Mouse (Mus musculus) hindbrain, postnatal 0 days (tissue): ENCODE results near the gene Alkal2. TPM values are rescaled to one million over a fixed set of nuclear protein-coding genes. Genes with fewer than 3 reads are reported as not detected.

Experiments used
- ATAC-seq: fragments of 200-750 bp; cut with Nextera tagmentation; 2 replicates; pipeline ENCODE4 v1.8.0; 2017; ENCODE audit warnings: mild to moderate bottlenecking, moderate TSS enrichment, moderate library complexity
- DNase-seq: peaks from one replicate; pipeline ENCODE4 v3.0.0-alpha.2; 2015; ENCODE audit warnings: low spot score
- H3K27ac ChIP-seq: fragments of 300-500 bp; sonication (generic); 2 replicates; pipeline ENCODE4 v1.5.1; 2014; ENCODE audit warnings: mild to moderate bottlenecking
- H3K27me3 ChIP-seq: fragments of 300-500 bp; sonication (generic); 2 replicates; pipeline ENCODE4 v1.6.1; 2014; ENCODE audit warnings: low read length, mixed read lengths; ENCODE audit not compliant: insufficient read depth
- H3K36me3 ChIP-seq: fragments of 300-500 bp; sonication (generic); 2 replicates; pipeline ENCODE4 v1.6.1; 2014; ENCODE audit warnings: low read length, mixed read lengths; ENCODE audit not compliant: insufficient read depth
- H3K4me1 ChIP-seq: fragments of 300-500 bp; sonication (generic); 2 replicates; pipeline ENCODE4 v1.6.1; 2014; ENCODE audit warnings: antibody characterized with exemption, low read length, mixed read lengths; ENCODE audit not compliant: insufficient read depth
- H3K4me2 ChIP-seq: fragments of 300-500 bp; sonication (generic); 2 replicates; pipeline ENCODE4 v1.6.1; 2014; ENCODE audit warnings: low read depth, mild to moderate bottlenecking, low read length, moderate library complexity, mixed read lengths
- H3K4me3 ChIP-seq: fragments of 300-500 bp; sonication (generic); 2 replicates; pipeline ENCODE4 v1.5.1; 2014; ENCODE audit warnings: low read length
- H3K9ac ChIP-seq: fragments of 300-500 bp; sonication (generic); replicated peaks from 2 replicates; pipeline ENCODE4 v1.6.1; 2014; ENCODE audit warnings: mild to moderate bottlenecking, low read length, moderate library complexity, mixed read lengths
- H3K9me3 ChIP-seq: fragments of 300-500 bp; sonication (generic); 2 replicates; pipeline ENCODE4 v1.6.1; 2016; ENCODE audit warnings: low read length, mixed read lengths
- CTCF ChIP-seq: IDR thresholded peaks from 2 replicates; pipeline ENCODE4 v1.5.1; 2016; ENCODE audit warnings: antibody characterized with exemption, control low read depth, low read depth
- WGBS: fragments of 180-500 bp; shearing (Covaris S2); extraction: QIAGEN DNeasy Blood & Tissue Kit; methylation state at CpG from one replicate; pipeline ENCODE4 v1.1.7; 2014; 5-methylcytosine and 5-hydroxymethylcytosine counted together
- polyA plus RNA-seq: library from polyadenylated mRNA; unstranded; fragments of >200 nt; fragmentation: Nextera tagmentation; extraction: Ambion mirVana; gene quantifications from 2 replicates; pipeline ENCODE4 v1.2.1, GENCODE M21; 2015
- total RNA-seq: library from RNA; depleted of rRNA; stranded (reverse); fragments of >200 nt; gene quantifications from 2 replicates; pipeline ENCODE4 v1.2.3, GENCODE M21; 2014

Gene Alkal2
- total and polyA plus RNA-seq, 2 experiments from 2014 or later, result 0.31 to 0.85 TPM

DNA sequence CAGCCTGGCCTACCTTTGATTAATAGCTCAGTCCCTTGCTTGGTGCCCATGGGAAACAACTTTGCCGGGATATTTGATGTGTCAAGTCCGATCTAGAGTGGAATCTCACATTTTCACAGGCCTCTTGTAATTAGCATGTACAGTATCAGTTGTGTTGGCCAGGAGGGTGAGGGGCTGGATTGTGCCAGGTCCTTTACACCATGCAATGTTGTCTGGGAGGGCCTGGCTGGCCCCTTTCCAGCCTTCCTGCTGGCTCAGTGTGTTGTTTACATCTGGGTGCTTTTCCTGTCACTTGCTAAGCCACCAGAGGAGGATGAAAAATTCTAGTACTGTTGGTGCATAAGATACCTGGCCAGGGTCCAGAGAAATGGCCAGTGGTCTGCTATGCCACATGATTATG lies 19.8 kb upstream of the Alkal2 start:
- Histone ChIP-seq H3K4me2 (no peak overlapping the region), H3K9me3 (no peaks in the 10 kb centered on the region), H3K4me1 (peaks cover 5% of the 10 kb centered on the region; the same call in 1 of the 2 replicates), H3K27ac (no peak overlapping the region), H3K4me3 (no peak overlapping the region), H3K9ac (no peak overlapping the region), H3K27me3 (no peaks in the 10 kb centered on the region), H3K36me3 (no peaks in the 10 kb centered on the region)
- WGBS, result 43% methylated on average over 2 of the region's 2 CpGs
- TF ChIP-seq CTCF, result no peak
- DNase-seq (peak; percentile 66), ATAC-seq (peak; percentile 53)

DNA sequence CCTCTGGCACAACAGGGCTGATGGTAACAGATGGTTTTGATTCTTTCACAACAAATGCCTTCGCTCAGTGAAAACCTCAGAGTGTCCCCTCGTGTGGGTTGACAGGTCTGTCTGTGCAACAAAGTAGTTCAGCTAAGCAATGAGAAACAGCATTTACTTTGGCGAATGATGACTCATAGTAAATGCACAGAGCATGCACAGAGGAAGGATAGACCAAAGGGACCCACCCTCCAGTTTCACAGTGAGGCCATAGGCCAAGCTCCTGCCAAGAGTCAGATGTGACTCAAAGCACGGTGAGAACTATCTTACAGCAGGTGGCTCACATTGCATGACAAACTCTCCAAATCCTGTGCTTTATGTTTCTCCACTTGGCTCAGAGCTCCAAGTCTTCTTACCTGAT lies 18.3 kb upstream of the Alkal2 start:
- no peaks in the 10 kb centered on the region for H3K27me3 ChIP-seq
- 76% methylated on average over 4 of the region's 4 CpGs for WGBS
- H3K27ac ChIP-seq, result no peak overlapping the region
- ATAC-seq (no peak), DNase-seq (no peak)
- H3K9me3 ChIP-seq, result no peaks in the 10 kb centered on the region
- peaks cover 5% of the 10 kb centered on the region; the same call in 1 of the 2 replicates for H3K4me1 ChIP-seq
- no peak overlapping the region for H3K4me3 ChIP-seq
- H3K36me3 ChIP-seq, result no peaks in the 10 kb centered on the region
- TF ChIP-seq CTCF, result no peak
- no peak overlapping the region for H3K9ac ChIP-seq
- no peak overlapping the region for H3K4me2 ChIP-seq

DNA sequence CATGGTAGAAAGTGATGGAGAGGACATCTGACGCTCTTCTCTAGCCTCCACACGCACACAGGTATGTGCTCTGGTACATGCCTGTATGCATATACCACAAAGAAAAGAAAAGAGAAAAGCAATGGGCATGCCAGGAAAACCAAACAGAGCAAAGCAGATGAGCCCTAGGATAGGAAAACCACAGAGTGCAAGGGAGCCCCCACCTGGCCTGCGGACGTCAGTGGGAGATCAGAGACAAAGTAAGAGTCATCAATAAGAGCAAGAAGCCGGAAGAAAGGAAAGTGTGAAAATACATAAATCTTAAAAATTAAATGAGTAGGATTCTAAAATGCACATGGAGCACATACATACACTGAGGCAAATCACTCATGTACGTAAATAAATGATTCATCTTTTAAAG lies 4.7 kb upstream of the Alkal2 start:
- 71% methylated on average over 6 of the region's 6 CpGs for WGBS
- Histone ChIP-seq H3K9ac (no peak overlapping the region), H3K9me3 (no peaks in the 10 kb centered on the region), H3K27me3 (peaks cover 4% of the 10 kb centered on the region), H3K27ac (no peak overlapping the region), H3K36me3 (no peaks in the 10 kb centered on the region), H3K4me2 (no peak overlapping the region), H3K4me3 (no peak overlapping the region), H3K4me1 (peaks cover 4% of the 10 kb centered on the region; the same call in 1 of the 2 replicates)
- peak; percentile 46 for TF ChIP-seq CTCF
- ATAC-seq, result no peak
- peak; percentile 17 for DNase-seq

DNA sequence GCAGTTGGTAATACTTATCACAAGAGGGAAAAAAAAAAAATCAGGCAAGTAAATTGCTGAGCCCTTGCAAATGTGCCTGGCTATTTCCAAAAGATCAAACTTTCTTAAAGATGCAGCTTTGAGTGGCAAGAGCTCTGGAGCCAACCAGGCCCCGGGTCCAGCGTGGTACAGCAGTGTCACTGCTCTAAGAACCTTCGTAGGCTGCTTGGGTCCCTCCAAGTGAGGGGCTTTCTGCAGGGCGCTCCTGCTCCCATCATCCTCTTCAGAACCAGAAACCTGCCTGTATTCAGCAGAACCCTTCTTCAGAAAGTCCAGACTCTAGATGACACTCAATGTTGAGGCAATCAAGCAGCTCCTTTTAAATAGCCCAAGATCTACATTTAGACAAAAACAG lies 533 bp upstream of the Alkal2 start:
- H3K36me3 ChIP-seq, result no peaks in the 10 kb centered on the region
- TF ChIP-seq CTCF, result no peak
- peaks cover 7% of the 10 kb centered on the region; the same call in 1 of the 2 replicates for H3K4me1 ChIP-seq
- 15% methylated on average over 4 of the region's 4 CpGs for WGBS
- H3K4me3 ChIP-seq, result peak overlapping the region; percentile 53
- no peaks in the 10 kb centered on the region for H3K9me3 ChIP-seq
- no peak overlapping the region for H3K27ac ChIP-seq
- H3K9ac ChIP-seq, result no peak overlapping the region; the same call in 1 of the 2 replicates
- H3K4me2 ChIP-seq, result peak overlapping the region; percentile 99
- ATAC-seq (no peak), DNase-seq (no peak)
- H3K27me3 ChIP-seq, result peaks cover 14% of the 10 kb centered on the region

DNA sequence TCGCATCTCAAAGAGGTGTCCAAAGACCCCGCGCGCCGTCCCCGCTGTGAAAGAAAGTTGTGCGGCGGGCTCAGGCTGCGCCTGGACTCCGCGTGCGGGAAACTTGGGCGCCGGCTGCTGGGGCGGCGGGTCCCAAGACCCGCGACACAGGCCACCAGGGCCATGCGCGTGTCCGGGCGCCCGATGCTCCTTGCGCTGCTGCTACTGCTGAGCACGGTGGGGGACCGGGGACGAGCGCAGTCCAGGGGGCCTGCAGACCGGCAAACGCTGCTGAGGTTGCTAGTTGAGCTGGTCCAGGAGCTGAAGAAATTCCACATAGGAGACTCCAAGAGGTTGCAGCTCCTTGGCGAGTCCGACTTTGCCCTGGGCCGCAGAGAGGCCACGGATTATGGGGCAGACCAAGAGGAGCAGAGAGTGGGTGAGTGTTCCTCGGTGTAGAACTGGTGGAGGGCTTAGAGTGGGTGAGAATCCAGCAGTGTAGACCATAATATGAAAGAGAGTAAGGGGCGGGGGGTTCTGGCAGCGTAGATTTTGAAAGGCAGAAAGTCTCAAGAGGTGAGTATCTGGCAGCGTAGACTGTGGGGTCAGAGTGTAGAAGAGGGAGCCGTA lies 604 bp downstream of the Alkal2 start:
- H3K4me1 ChIP-seq, result peaks cover 7% of the 10 kb centered on the region; the same call in 1 of the 2 replicates
- ATAC-seq (peak; percentile 40; the same call in 1 of the 2 replicates), DNase-seq (no peak)
- WGBS, result 11% methylated on average over 39 of the region's 39 CpGs
- no peaks in the 10 kb centered on the region for H3K36me3 ChIP-seq
- peak overlapping the region; percentile 99 for H3K4me2 ChIP-seq
- H3K9ac ChIP-seq, result peak overlapping the region; percentile 44
- no peak for TF ChIP-seq CTCF
- no peaks in the 10 kb centered on the region for H3K9me3 ChIP-seq
- peaks cover 14% of the 10 kb centered on the region for H3K27me3 ChIP-seq
- H3K4me3 ChIP-seq, result peak overlapping the region; percentile 53
- H3K27ac ChIP-seq, result no peak overlapping the region

DNA sequence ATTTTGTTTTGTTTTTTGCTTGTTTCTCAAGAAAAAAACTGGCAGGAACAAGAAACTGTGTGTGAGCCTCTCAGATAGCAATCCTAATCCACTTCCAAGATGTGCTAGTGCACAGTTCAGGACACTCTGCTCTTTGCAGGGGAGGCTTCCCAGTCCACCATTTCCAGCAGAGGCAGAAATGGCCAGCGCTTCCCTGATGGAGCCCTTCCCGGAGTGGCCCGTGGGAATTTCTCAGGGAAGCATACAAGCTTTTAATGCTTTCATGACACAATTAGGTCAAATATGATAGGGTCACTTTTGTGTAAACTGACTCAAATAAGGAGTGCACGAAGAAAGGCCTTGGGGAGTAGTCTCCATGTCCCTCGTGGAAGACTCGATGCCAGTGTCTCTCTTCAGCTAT lies 1.8 kb downstream of the Alkal2 start:
- H3K4me3 ChIP-seq, result no peak overlapping the region
- no peak for ATAC-seq
- peaks cover 14% of the 10 kb centered on the region for H3K27me3 ChIP-seq
- no peak overlapping the region for H3K27ac ChIP-seq
- no peak for DNase-seq
- TF ChIP-seq CTCF, result no peak
- H3K36me3 ChIP-seq, result no peaks in the 10 kb centered on the region
- H3K4me1 ChIP-seq, result peaks cover 7% of the 10 kb centered on the region; the same call in 1 of the 2 replicates
- H3K9me3 ChIP-seq, result no peaks in the 10 kb centered on the region
- 77% methylated on average over 6 of the region's 6 CpGs for WGBS
- no peak overlapping the region for H3K4me2 ChIP-seq
- H3K9ac ChIP-seq, result no peak overlapping the region

DNA sequence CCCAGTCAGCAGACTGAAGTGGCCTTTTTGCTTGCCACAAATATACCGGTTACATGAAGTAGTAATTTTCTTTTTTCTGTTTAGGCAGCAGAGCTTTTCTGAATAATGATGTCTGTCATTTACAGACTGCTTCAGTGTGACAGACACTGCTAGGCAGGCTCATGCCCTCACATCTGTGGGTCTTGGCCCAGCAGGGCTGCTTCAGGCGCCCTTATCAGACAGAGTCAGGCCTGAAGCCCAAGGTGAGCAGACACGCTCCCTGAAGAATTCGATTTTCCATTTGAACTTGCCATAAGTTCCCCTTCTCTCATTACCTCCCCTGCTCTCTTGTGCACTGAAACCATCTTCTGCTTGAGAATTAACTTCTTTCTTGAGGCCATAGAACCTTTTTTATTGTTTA lies 3.9 kb downstream of the Alkal2 start:
- DNase-seq (no peak), ATAC-seq (no peak)
- no peak overlapping the region for H3K27ac ChIP-seq
- no peaks in the 10 kb centered on the region for H3K36me3 ChIP-seq
- peaks cover 7% of the 10 kb centered on the region; the same call in 1 of the 2 replicates for H3K4me1 ChIP-seq
- WGBS, result 89% methylated on average over 4 of the region's 4 CpGs
- H3K9me3 ChIP-seq, result no peaks in the 10 kb centered on the region
- peaks cover 11% of the 10 kb centered on the region for H3K27me3 ChIP-seq
- no peak overlapping the region for H3K9ac ChIP-seq
- no peak for TF ChIP-seq CTCF
- no peak overlapping the region for H3K4me2 ChIP-seq
- no peak overlapping the region for H3K4me3 ChIP-seq
